Mouse (Mus musculus) right cerebral cortex, postnatal 10 days (tissue): ENCODE data around the gene Abhd17c.

Experiments used
- DNase-seq, 2 experiments: peaks; one replicate each; pipeline ENCODE4 v3.0.0; 2021; ENCODE audit warnings: low spot score in 2 of 2

The Abhd17c gene

DNA sequence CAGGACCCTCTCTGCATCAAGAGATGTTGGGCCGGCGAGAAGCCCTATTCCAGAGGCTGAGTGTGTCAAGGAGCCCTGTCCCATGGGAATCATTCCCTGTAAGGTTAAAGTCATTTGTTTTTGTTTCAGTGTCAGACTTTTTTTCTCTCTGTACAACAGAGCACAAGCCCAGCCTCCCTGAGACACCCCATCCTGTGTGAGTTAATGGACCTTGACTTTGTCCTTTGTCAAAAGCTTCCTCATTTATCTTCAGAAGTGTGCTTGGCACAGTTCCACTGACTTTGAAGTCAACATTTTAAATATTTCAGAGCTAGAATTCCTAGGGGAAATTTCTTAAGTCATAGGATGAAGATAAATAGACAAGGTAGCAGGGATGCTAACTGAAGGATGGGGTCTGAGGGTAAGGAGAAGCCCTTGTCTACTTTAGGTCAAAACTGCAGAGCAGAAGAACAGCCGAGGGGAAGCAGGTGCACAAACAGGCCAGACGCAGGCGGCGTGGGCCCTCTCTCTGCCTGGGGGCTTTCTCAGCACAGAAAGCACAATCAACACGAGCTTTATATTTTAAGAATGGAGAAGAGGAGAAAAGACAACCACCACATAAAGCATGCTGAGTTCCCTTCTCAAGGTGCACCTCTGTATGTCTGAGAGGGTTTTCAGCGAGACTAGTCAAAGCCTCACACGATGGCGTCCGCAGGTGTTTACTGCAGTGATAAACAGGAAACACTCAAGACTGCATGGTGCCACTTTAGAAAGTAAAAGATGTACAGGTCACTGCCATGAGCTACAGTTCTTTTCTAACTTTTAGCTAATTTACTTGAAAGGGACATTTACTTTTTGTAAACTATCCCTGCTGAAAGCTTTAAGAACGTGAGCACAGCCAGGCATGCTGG is 32.2 kb downstream of the Abhd17c start:
- DNase-seq = no peak

DNA sequence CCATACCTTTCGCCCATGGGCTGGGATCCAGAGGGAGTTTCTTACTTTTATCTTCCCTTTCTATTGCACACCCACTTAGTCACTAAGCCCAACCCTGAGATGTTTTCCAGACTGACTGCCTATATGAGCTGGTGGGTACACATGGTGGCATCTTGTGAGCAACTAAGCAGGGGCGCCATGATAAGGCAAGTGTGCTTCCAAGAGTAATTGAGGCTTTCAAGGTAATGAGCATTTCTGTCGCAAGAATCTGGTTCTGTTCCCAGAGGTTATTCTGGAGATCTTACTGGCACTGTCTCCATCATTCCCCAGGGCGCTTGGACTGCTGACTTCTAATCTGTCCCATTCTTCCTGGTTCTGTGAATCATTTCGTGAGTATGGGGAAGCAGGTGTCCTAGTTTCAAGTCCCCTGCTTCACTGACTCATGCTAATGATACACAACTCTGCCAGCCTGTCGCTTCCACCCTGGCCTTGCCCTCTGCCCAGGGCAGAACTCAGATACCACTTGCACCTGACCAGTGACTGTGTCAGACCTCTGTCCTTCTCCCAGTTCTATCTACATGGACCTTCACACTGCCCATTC is 34.1 kb downstream of the Abhd17c start:
- DNase-seq = no peak

DNA sequence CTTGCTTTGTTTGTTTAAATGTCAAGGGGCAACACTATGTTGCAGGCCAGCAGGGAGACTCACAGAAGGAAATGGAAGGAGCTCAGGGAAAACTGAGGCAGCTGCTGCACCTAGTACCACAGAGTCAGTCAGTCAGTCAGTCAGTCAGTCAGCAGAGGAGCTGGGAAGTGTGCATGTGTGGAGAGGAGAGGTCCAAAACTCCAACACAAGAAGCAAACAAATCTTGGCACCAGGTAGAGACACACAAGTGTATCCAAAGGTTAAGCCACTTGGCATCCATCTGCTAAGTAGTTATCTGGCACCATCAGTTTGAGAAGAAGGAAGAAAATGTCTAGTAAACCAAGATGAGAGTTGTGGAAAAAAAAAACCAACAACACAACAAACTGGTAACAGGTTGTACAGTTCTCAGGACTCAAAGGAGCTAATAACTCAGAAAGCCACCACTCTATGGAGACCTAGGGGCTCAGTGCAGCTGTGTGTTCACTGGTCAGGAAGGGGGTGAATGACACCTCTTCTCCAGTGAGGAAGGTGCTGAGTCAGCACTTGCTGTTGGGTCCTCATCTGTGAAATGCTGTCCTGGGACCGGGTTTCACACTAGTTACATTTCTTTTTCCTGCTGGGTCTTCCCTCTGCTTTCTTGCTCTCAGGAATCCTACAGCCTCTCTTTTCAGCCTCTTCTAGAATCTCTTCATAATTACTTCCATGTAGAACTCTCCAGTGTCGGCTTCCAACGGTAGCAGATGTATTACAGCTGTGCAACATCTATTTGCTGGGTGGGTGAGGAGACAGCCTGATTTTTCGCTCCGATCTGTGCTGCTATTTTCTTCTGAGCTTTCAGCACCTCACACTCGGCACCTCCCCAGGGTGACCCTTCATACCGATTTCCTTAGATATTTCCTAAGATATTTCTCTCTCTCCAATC is 34.8 kb downstream of the Abhd17c start:
- no peak for DNase-seq

GRCm38 (mm10) chr7:84115385-84115784 is 36.3 kb downstream of the Abhd17c start:
- DNase-seq = no peak

- DNase-seq = no peak
Observed at GRCm38 (mm10) chr7:84114775-84115174, 36.9 kb downstream of the Abhd17c start.

- no peak for DNase-seq
Observed at GRCm38 (mm10) chr7:84113035-84113390, 38.7 kb downstream of the Abhd17c start.

DNA sequence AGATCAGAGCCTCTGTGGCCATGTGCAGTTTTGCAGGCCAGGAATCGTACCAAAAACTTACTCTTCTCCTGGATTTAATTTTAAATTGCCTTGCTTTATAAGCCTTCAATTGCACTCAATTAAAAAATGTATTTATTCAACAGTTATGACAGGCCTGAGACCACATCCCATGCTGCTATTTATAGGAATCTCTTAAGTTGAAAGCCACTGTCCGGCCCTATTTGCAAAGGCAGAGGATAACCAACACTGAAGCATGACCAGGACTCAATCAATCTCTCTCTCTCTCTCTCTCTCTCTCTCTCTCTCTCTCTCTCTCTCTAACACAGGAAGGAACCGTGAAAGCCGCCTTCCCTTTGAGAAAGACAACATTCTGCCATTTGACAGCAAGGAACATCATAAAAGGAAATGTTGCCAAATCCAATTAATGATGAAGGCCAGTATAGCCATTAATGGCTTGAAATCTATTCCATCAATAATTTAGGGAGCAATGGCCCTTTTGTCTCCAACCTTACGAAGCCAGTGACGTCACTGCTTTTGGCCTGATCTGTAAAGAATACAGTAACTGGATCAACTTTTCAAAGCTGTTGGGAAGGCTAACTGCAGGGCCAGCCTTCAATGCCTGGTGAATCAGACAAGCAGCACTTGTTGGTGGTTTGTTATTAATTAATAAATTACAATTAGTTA is 39.2 kb downstream of the Abhd17c start:
- no peak for DNase-seq

GRCm38 (mm10) chr7:84111716-84112350 is 39.9 kb downstream of the Abhd17c start:
- no peak for DNase-seq

GRCm38 (mm10) chr7:84106942-84107341 is 44.8 kb downstream of the Abhd17c start:
- DNase-seq = no peak

DNA sequence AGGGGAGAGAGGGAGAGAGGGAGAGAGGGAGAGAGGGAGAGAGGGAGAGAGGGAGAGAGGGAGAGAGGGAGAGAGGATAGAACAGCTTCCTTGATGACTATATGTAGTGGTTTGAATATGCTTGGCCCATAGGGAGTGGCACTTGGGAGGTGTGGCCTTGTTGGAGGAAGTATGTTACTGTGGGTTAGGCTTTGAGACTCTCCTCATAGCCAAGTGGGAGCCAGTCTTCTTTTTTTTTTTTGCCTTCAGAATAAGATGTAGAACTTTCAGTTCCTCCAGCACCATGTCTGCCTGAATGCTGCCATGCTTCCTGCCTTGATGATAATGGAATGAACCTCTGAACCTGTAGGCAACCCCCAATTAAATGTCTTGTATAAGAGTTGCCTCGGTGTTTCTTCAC is 49.1 kb downstream of the Abhd17c start:
- DNase-seq = no peak

DNA sequence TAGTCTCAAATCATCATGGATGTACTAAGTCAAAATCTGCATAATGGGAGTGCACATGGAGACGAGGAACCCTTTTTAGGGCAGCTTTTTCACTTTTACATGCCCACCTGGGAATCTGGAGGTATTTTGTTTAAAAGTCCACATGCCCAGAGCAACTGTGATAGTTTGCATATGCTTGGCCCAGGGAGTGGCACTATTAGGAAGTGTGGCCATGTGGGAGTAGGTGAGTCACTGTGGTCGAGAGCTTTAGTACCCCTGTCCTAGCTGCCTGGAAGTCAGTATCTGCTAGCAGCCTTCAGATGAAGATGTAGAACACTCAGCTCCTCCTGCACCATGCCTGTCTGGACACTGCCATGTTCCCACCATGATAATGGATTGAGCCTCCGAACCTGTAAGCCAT is 51.0 kb downstream of the Abhd17c start:
- DNase-seq = no peak

DNA sequence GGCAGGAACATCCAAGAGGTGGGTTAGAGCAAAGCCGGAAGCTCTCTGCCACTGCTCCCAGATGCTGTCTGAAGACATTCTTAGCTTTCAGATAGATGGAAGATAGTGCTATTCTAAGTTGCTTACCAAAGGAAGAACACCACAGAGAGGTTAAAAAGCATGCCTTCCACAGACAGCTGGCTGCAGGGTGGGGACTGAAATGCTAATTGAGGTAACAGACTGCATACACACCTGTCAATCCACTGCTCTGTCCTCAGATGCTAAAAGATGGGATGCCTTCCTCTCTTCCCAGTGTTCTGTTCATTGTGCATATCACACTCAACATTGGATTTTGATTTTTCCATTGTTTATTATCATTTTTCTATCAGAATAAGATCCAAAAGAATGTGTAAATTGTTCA is 53.6 kb downstream of the Abhd17c start:
- no peak for DNase-seq

- DNase-seq = peak; percentile 54 to 73
Observed at GRCm38 (mm10) chr7:84096501-84096900, 55.2 kb downstream of the Abhd17c start.

- DNase-seq = no peak
Observed at GRCm38 (mm10) chr7:84090793-84091192, 60.9 kb downstream of the Abhd17c start.

GRCm38 (mm10) chr7:84089777-84090176 is 61.9 kb downstream of the Abhd17c start:
- DNase-seq = no peak

GRCm38 (mm10) chr7:84088971-84089370 is 62.7 kb downstream of the Abhd17c start:
- DNase-seq = peak; percentile 69 to 82

DNA sequence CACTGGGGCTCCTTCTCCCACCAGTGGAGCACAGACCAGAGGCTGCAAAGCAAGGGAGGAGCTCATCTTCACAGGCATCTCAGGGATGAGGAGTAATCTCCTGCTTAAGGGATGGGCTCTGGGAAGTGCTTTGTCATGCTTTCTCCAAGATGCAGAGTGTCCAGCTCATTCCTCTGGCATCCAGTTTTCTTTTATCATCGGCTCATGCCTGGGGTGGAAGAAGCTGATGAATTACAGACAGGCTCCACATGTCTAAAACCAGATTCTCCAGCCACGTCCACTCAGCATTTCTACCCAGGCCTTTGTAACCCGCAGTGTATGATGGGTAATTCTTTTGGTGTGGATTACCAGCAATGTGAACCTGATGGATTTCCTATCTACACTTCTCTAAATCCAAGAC is 63.5 kb downstream of the Abhd17c start:
- no peak for DNase-seq

DNA sequence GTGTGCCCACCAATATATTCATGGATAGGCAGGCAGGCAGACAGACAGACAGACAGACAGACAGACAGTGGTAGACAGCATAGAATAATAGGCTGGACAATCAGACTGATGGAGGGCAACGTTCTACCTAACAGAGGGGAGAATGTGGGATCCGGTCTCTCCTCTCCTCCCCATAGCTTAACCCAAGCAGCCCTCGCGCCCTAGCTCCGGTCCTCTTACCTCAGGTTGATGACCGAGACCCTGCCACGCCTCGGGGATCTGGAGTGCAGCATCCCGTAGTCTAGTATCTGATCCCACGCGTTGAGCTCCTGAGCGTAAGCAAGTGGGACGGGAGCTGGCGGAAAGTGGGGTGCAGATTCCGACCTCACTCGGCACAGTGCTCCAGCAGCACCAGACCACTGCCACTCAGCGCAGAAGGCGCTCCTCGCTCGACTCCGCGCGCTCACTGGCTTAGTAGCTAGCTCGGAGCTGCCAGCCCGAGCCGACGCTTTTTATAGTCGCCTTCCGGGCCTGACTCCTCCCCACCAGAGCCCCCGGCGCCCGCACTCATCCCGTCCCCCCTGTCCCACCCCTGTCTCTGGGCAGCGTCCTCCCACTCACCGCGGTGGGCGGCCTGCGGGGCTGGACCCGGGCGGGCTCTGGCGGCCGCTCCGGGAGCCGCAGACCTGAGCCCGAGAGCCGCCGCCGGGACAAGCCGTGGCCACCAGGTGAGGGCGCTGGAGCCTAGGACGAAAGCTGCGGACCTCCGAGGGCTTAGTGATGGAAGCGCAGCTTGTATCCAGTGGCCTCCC is 65.5 kb downstream of the Abhd17c start, which contains the start of gene Cemip:
Cemip (minus strand) TSS at position 464 of the 791 bp plus-strand sequence.
- DNase-seq = peak; percentile 89 to 92

DNA sequence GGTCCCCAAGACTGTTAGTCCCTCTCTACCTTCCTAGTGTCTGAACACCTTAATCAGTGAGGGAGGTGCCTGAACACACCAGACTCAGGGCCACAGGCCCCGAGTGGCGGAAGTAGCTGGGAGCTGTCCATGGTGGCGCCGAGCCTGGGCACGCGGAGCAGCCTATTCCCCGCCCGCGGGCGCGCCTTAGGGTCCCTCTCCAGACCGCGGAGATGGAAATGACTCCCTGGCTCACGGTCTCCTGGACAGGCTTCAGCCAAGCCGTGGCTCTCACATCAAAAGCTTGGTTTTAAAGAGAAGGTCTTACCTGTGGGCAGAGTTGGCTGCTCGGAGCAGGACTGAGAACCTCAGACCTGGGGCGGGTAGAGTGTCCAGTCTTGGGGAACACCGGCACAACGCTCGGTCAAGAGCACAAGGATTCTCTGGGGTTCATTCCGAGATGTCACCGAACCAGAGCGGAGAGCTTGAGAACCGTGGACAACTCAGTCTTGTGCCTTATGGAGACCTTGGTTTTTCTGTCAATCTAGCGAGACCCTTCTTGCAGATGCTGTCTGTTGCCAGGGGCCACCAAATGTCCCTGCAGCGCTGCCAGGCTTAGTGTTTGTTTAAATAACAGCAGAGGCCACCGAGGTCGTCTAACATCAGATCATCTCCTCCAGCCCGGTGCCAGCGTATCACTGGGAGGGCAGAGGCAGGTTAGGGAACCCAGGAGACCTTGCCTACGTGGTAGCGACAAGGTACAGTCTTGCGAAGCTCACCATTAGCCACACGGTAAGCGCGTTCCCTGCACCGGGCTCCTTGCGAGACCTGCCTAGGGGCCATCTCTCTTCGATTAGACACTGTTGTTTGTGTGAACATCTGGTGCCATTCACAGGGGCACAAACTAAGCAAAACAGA is 66.4 kb downstream of the Abhd17c start:
- DNase-seq = peak; percentile 30 to 36
